Mouse (Mus musculus) CH12F3 (cell line): ENCODE measurements around the gene Tcte1.

Source experiments
- in situ Hi-C: fragments of 300-500 bp; cut with MboI; formaldehyde crosslinking; loops from 2 replicates; pipeline ENCODE4 v1.14.3; 2020; ENCODE audit warnings: low sequenced_read_pairs

Gene Tcte1

GRCm38 (mm10) chr17:45523263-45523662 is at the start of gene Tcte1:
Gene Tcte1, plus strand, starts transcription at chr17:45523434.
- in situ Hi-C loops, result no loop called here

- in situ Hi-C loops, result no loop called here
Observed at GRCm38 (mm10) chr17:45473667-45474066, 49.6 kb upstream of the Tcte1 start.

- in situ Hi-C loops, result no loop called here
Observed at GRCm38 (mm10) chr17:45474146-45474545, 49.1 kb upstream of the Tcte1 start.

GRCm38 (mm10) chr17:45474669-45475465 is 48.4 kb upstream of the Tcte1 start, which contains the start of gene Spats1:
Gene Spats1, minus strand, starts transcription at chr17:45475415.
- in situ Hi-C loops, result no loop called here

GRCm38 (mm10) chr17:45478234-45478825 is 44.9 kb upstream of the Tcte1 start:
- in situ Hi-C loops, result no loop called here

GRCm38 (mm10) chr17:45480429-45480828 is 42.8 kb upstream of the Tcte1 start:
- in situ Hi-C loops, result no loop called here

GRCm38 (mm10) chr17:45485581-45485980 is 37.7 kb upstream of the Tcte1 start:
- in situ Hi-C loops, result no loop called here

- in situ Hi-C loops, result no loop called here
Observed at GRCm38 (mm10) chr17:45487216-45487615, 36.0 kb upstream of the Tcte1 start.

- in situ Hi-C loops, result no loop called here
Observed at GRCm38 (mm10) chr17:45488321-45489254, 34.6 kb upstream of the Tcte1 start.

GRCm38 (mm10) chr17:45489736-45490135 is 33.5 kb upstream of the Tcte1 start:
- in situ Hi-C loops, result no loop called here

GRCm38 (mm10) chr17:45490532-45491154 is 32.6 kb upstream of the Tcte1 start:
- in situ Hi-C loops, result no loop called here

- in situ Hi-C loops, result no loop called here
Observed at GRCm38 (mm10) chr17:45495398-45495797, 27.8 kb upstream of the Tcte1 start.

GRCm38 (mm10) chr17:45498397-45498796 is 24.8 kb upstream of the Tcte1 start:
- in situ Hi-C loops, result no loop called here

- in situ Hi-C loops, result no loop called here
Observed at GRCm38 (mm10) chr17:45499516-45499915, 23.7 kb upstream of the Tcte1 start.

- in situ Hi-C loops, result no loop called here
Observed at GRCm38 (mm10) chr17:45500981-45501380, 22.3 kb upstream of the Tcte1 start.

GRCm38 (mm10) chr17:45502324-45502723 is 20.9 kb upstream of the Tcte1 start:
- in situ Hi-C loops, result no loop called here

- in situ Hi-C loops, result no loop called here
Observed at GRCm38 (mm10) chr17:45503301-45503973, 19.8 kb upstream of the Tcte1 start.

GRCm38 (mm10) chr17:45505941-45506465 is 17.2 kb upstream of the Tcte1 start:
- in situ Hi-C loops, result no loop called here

GRCm38 (mm10) chr17:45506700-45507189 is 16.5 kb upstream of the Tcte1 start, which contains the start of gene Aars2:
Gene Aars2, plus strand, starts transcription at chr17:45506841.
- in situ Hi-C loops, result no loop called here

GRCm38 (mm10) chr17:45510871-45511270 is 12.4 kb upstream of the Tcte1 start:
- in situ Hi-C loops, result no loop called here
